Mouse (Mus musculus) lung, adult 2 months (tissue): ENCODE results near the gene Il18rap. TPM values are rescaled to one million over a fixed set of nuclear protein-coding genes. Genes with fewer than 3 reads are reported as not detected.
"Not testable (repeated sequence)": the region's sequence is repeated elsewhere in the genome, so short reads cannot be mapped to it uniquely, and the experiment has no call there.

Experiments
- DNase-seq: peaks from one replicate; pipeline ENCODE4 v3.0.0; 2022
- H3K4me1 ChIP-seq: fragments of 200-500 bp; 2 replicates; pipeline ENCODE4 v1.6.1; 2011; ENCODE audit warnings: low read length; ENCODE audit not compliant: control insufficient read depth, insufficient read depth
- H3K4me3 ChIP-seq: fragments of 200-500 bp; replicated peaks from 2 replicates; pipeline ENCODE3; 2011; ENCODE audit warnings: low read depth, mild to moderate bottlenecking, control low read depth, low read length; ENCODE audit errors: extremely low read depth
- CTCF ChIP-seq: fragments of 200-500 bp; IDR thresholded peaks from 2 replicates; pipeline ENCODE4 v1.5.1; 2011; ENCODE audit warnings: mild to moderate bottlenecking, low read length, control low read depth; ENCODE audit not compliant: insufficient read depth
- POLR2A ChIP-seq: fragments of 200-500 bp; IDR thresholded peaks from 2 replicates; pipeline ENCODE4 v1.6.1; 2011; ENCODE audit warnings: low read depth, mild to moderate bottlenecking, control low read depth, low read length, borderline replicate concordance; ENCODE audit errors: extremely low read depth
- WGBS: fragments of 180-500 bp; shearing (Covaris S2); methylation state at CpG from one replicate; pipeline ENCODE4 v1.1.7; 2018; 5-methylcytosine and 5-hydroxymethylcytosine counted together
- polyA plus RNA-seq: library from polyadenylated mRNA; depleted of rRNA; stranded (reverse); fragments of >200 nt; gene quantifications from 2 replicates; pipeline ENCODE4 v1.2.3, GENCODE M21; 2012; rRNA removed

The Il18rap gene
- polyA plus RNA-seq, 1 experiment, result 1.4 TPM

GRCm38 (mm10) chr1:40590931-40591330 lies 75.8 kb downstream of the Il18rap start:
- Histone ChIP-seq H3K4me1 (no peaks in the 10 kb centered on the region), H3K4me3 (no peak overlapping the region)
- TF ChIP-seq CTCF (no peak), POLR2A (no peak)
- 77% methylated on average over 4 of the region's 4 CpGs for WGBS
- no peak for DNase-seq

DNA sequence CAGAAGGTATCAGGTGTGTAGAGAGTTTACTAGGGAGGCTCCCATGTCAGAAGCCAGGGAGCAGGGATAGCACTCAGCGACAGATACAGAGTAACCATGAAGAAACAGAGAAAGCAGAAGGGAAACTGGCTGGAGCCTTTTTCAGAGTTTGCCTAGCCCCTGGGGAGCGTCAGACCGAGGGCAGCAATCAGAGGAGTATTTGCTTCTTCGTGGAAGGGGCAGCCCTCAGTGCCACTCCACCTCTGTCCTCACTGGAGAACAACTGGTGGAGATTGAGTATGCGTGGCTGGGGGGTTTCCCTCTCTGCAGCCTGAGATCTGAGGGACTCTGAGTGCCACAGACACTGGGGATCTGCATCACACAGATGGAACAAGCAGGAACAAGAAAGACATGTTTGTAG lies 82.7 kb downstream of the Il18rap start:
- H3K4me3 ChIP-seq, result no peak overlapping the region
- DNase-seq, result no peak
- no peak for TF ChIP-seq CTCF
- no peak for TF ChIP-seq POLR2A
- H3K4me1 ChIP-seq, result no peaks in the 10 kb centered on the region
- WGBS, result 48% methylated on average over 5 of the region's 5 CpGs

GRCm38 (mm10) chr1:40599661-40600060 lies 84.5 kb downstream of the Il18rap start:
- 80% methylated on average over 9 of the region's 9 CpGs for WGBS
- not testable (repeated sequence) for H3K4me1 ChIP-seq, DNase-seq, H3K4me3 ChIP-seq

GRCm38 (mm10) chr1:40600394-40601327 lies 85.5 kb downstream of the Il18rap start:
- no peaks in the 10 kb centered on the region for H3K4me1 ChIP-seq
- TF ChIP-seq CTCF (no peak), POLR2A (no peak)
- 72% methylated on average over 25 of the region's 25 CpGs for WGBS
- DNase-seq, result no peak
- H3K4me3 ChIP-seq, result no peak overlapping the region

Other genes with a start within 250 kb of the Il18rap start
- 4.4 and 8.4 TPM in 2 replicates for gene Il1rl2, start 190.8 kb upstream of the Il18rap start, polyA plus RNA-seq
- gene Il1rl1, start 85.8 kb upstream of the Il18rap start, polyA plus RNA-seq, result 0.92 and 1.1 TPM in 2 replicates
- 17.5 and 41.1 TPM in 2 replicates for gene Il18r1, start 49.8 kb upstream of the Il18rap start, polyA plus RNA-seq
- gene Slc9a4, start 64.7 kb downstream of the Il18rap start, polyA plus RNA-seq, result 1.7 and 2.0 TPM in 2 replicates
- gene Slc9a2, start 165.2 kb downstream of the Il18rap start, polyA plus RNA-seq, result 2.3 and 3.2 TPM in 2 replicates